Mouse (Mus musculus): ENCODE measurements around the gene Cbx3. TPM values are rescaled to one million over a fixed set of nuclear protein-coding genes. Genes with fewer than 3 reads are reported as not detected.
A peak's percentile ranks its signal among the peaks of the same experiment; 100 is the strongest.
"Not testable (repeated sequence)": the region's sequence is repeated elsewhere in the genome, so short reads cannot be mapped to it uniquely, and the experiment has no call there.

Cbx3 gene
- polyA plus RNA-seq, 1 experiment from 2014 or later = 791 TPM

DNA sequence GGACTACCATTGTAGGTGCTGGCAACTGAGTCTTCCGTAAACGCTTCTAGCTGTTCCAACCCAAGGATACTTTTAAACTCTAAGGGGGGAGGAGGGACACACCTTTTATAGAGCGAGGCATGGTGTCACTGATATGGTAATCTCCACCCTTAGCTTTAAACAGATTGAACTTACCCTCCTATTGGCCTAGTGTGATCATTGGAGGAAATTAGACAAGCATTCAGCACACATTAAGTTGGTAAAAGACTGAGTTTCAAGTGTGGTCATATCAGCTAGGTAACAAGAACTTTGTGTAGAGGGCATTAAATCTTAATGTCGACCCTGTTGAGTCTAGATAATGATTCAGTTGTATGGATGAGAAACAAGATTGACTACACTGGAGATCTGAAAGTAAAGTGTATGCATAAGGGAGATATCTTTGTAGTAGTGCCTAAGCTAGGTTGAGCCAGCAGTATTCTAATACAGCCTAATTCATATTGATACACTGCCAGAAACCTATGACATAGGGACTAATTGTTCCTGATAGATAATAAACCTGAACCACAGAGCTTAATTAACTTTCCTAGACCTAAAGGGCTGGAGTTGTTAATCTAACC is 9.1 kb downstream of the Cbx3 start:
- 89% methylated on average over 4 of the region's 4 CpGs for WGBS
- Histone ChIP-seq H3K9me3 (replicated peaks) (no peaks in the 10 kb centered on the region), H3K4me3 (no peak overlapping the region), H3K4me1 (0 out of 2 replicates have a peak, but pooled peaks cover 1% of the 10 kb centered on the region), H3K36me3 (ENCODE audit: poor library complexity, severe bottlenecking) (peaks cover 81% of the 10 kb centered on the region), H3K27ac (no peak overlapping the region), H3K27me3 (no peaks in the 10 kb centered on the region), H3K4me2 (no peak overlapping the region), H3K9ac (no peak overlapping the region)
- no peak for ATAC-seq

DNA sequence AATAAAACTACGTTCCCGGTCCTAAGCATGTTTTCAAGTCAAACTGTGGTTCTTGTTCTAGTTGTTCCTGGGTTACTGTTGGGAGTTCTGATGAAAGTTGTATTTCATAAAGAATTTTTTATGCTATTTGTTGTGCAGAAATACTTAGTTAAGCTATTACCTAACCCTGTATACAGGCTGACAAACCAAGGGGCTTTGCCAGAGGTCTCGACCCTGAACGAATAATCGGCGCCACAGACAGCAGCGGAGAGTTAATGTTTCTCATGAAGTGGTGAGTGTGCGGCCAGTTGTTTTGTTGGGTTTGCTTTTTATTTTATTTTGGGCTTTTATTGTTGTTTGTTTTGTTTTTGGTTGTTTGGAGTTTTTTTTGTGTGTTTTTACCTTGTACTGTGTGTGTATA is 11.4 kb downstream of the Cbx3 start:
- H3K4me2 ChIP-seq = no peak overlapping the region
- no peaks in the 10 kb centered on the region for H3K9me3 ChIP-seq (replicated peaks)
- ATAC-seq = no peak
- 96% methylated on average over 8 of the region's 8 CpGs for WGBS
- H3K27ac ChIP-seq = no peak overlapping the region
- peaks cover 66% of the 10 kb centered on the region for H3K36me3 ChIP-seq (ENCODE audit: poor library complexity, severe bottlenecking)
- H3K27me3 ChIP-seq = no peaks in the 10 kb centered on the region
- no peak overlapping the region for H3K9ac ChIP-seq
- no peak overlapping the region for H3K4me3 ChIP-seq
- H3K4me1 ChIP-seq = no peaks in the 10 kb centered on the region

DNA sequence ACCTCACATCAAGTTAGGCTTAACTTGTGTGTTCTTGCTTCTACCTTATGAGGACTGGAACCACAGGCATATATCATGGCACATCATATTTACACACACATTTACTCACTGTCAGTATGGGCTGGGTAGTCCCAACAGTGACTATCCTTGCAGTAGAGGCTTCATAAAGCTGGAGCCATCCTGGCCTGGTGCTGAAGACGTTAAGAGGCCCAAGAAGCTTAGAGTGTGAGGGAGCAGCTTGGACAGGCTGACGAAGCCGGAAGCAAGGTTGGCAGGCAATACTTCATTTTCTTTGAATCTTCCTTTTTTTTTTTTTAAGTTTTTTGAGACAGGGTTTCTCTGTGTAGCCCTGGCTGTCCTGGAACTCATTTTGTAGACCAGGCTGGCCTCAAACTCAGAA is 13.7 kb downstream of the Cbx3 start:
- no peak overlapping the region for H3K4me2 ChIP-seq
- H3K9ac ChIP-seq = no peak overlapping the region
- ATAC-seq = no peak
- H3K36me3 ChIP-seq (ENCODE audit: poor library complexity, severe bottlenecking) = peaks cover 48% of the 10 kb centered on the region
- WGBS = 98% methylated on average over 3 of the region's 3 CpGs
- peak overlapping the region; percentile 1; the same call in 1 of the 2 replicates for H3K27ac ChIP-seq
- H3K4me3 ChIP-seq = no peak overlapping the region
- no peaks in the 10 kb centered on the region for H3K27me3 ChIP-seq
- no peaks in the 10 kb centered on the region for H3K4me1 ChIP-seq
- peaks cover 4% of the 10 kb centered on the region; the same call in 1 of the 2 replicates for H3K9me3 ChIP-seq (replicated peaks)

DNA sequence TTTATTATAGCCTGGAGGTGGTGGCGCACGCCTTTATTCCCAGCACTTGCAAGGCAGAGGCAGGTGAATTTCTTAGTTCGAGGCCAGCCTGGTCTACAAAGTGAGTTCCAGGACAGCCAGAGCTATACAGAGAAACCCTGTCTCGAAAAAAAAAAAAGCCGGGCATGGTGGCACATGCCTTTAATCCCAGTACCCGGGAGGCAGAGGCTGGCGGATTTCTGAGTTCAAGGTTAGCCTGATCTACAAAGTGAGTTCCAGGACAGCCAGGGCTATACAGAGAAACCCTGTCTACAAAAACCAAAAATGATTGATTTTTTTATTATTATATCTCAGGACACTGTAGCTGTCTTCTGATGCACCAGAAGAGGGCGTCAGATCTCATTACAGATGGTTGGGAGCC is 14.4 kb downstream of the Cbx3 start:
- WGBS = 90% methylated on average over 8 of the region's 8 CpGs

DNA sequence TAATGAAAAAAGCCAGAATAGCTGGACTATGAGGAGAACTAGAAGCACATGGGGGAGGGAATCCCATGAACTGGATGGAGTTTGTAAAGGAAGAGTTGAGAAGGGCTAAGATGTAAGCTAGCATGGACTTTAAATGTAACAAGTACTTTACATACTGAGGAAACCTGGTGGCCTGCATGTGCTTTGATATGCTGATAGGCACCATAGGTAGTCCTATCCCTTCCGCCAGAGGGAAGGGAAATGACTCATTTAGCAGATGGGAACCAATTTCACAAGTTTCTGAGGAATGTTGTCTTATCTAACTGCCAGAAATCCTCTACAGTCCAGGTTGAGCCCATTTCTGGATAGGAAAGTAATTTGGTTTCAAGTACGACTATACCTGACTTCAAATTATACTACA is 15.5 kb downstream of the Cbx3 start:
- Histone ChIP-seq H3K27ac (no peak overlapping the region), H3K4me1 (no peaks in the 10 kb centered on the region), H3K4me2 (no peak overlapping the region), H3K9ac (no peak overlapping the region), H3K36me3 (ENCODE audit: poor library complexity, severe bottlenecking) (peaks cover 30% of the 10 kb centered on the region), H3K27me3 (no peaks in the 10 kb centered on the region), H3K9me3 (replicated peaks) (peaks cover 4% of the 10 kb centered on the region; the same call in 1 of the 2 replicates), H3K4me3 (no peak overlapping the region)
- 79% methylated on average over 2 of the region's 2 CpGs for WGBS
- no peak for ATAC-seq

More for the DNA sequence above, 14.4 kb downstream of the Cbx3 start:
- H3K27me3 ChIP-seq; H3K4me1 ChIP-seq; H3K27ac ChIP-seq; H3K4me2 ChIP-seq; ATAC-seq; H3K9me3 ChIP-seq (replicated peaks); H3K9ac ChIP-seq; H3K4me3 ChIP-seq: not testable (repeated sequence)
- peaks cover 41% of the 10 kb centered on the region for H3K36me3 ChIP-seq (ENCODE audit: poor library complexity, severe bottlenecking)

DNA sequence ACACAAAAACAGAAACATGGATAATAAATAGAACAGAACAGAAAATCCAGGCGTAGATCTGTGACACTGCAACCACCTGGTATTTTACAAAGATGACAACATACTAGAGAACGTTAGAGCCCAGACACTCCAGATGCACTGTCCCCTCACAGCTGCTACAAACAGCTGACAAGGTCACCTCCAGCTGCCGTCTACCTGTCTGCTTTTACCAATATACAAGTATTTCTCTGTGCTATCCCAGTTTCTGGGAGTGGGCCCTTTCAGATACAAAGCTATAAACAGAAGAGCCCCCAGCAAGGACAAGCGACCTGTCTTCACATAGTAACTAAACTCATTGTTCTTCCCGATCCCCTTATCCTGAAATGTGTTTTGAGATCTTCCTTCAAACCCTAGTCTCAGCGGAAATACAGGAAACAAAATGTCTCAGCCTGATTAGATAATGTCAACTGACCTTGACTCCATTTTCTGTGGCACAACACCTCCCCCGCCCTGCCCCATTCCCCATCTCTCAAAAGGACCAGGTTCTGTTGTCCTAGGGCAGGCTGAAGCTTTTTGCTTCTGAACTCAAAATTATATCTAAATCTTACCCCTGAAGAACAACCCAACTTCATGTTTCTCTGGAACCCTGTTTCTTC is 16.0 kb downstream of the Cbx3 start:
- H3K4me1 ChIP-seq = no peaks in the 10 kb centered on the region
- H3K9me3 ChIP-seq (replicated peaks) = peaks cover 4% of the 10 kb centered on the region; the same call in 1 of the 2 replicates
- no peak for ATAC-seq
- H3K4me3 ChIP-seq = no peak overlapping the region
- peaks cover 24% of the 10 kb centered on the region for H3K36me3 ChIP-seq (ENCODE audit: poor library complexity, severe bottlenecking)
- H3K27me3 ChIP-seq = no peaks in the 10 kb centered on the region
- no peak overlapping the region for H3K4me2 ChIP-seq
- 80% methylated on average over 7 of the region's 7 CpGs for WGBS
- H3K27ac ChIP-seq = no peak overlapping the region
- H3K9ac ChIP-seq = no peak overlapping the region

DNA sequence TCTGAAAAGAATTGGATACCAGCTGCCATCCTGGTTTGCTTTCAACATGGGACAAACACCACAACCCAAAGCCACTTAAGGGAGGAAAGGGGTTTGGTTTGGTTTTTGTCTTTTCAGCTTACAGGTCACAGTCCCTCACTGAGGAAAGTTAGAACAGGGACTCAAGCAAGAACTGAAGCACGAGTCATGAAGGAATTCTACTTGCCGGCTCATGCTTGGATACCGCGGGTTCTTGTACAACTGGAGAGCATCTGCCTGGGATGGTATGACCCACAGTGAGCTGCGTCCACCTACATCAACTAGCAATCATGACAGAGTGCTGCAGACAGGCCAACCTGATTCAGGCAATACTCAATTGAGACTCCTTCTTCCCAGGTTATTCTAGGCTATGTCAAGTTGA is 16.6 kb downstream of the Cbx3 start:
- Histone ChIP-seq H3K4me2 (no peak overlapping the region), H3K4me1 (no peaks in the 10 kb centered on the region), H3K4me3 (no peak overlapping the region), H3K27me3 (no peaks in the 10 kb centered on the region), H3K36me3 (ENCODE audit: poor library complexity, severe bottlenecking) (peaks cover 19% of the 10 kb centered on the region), H3K27ac (no peak overlapping the region), H3K9ac (no peak overlapping the region), H3K9me3 (replicated peaks) (peaks cover 4% of the 10 kb centered on the region; the same call in 1 of the 2 replicates)
- ATAC-seq = no peak
- WGBS = 96% methylated on average over 5 of the region's 5 CpGs

DNA sequence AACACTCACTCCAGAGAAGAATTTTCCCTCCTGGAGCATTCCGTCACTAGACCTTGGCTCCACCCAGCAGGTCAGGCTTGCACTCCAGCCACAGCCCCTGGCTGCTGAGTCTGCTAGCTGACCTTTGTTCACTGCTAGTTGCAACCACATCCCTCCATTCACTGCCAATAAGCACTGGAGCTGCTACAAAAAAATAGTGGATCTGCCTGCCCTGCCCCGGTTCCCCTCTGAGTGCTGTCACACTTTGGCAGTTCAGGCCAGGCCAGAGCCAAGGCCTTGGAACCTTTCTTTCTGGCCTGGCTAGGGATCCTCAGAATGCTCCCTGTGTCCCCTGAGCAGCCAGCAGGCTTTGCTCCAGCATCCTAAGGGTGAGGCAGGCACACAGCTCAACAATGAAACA is 19.6 kb downstream of the Cbx3 start:
- H3K27ac ChIP-seq = no peak overlapping the region
- no peak overlapping the region for H3K9ac ChIP-seq
- H3K36me3 ChIP-seq (ENCODE audit: poor library complexity, severe bottlenecking) = peaks cover under 1% of the 10 kb centered on the region; the same call in 1 of the 2 replicates
- H3K9me3 ChIP-seq (replicated peaks) = peaks cover 4% of the 10 kb centered on the region; the same call in 1 of the 2 replicates
- H3K4me1 ChIP-seq = no peaks in the 10 kb centered on the region
- no peak for ATAC-seq
- no peaks in the 10 kb centered on the region for H3K27me3 ChIP-seq
- no peak overlapping the region for H3K4me2 ChIP-seq
- H3K4me3 ChIP-seq = no peak overlapping the region
- 60% methylated on average over 2 of the region's 2 CpGs for WGBS

DNA sequence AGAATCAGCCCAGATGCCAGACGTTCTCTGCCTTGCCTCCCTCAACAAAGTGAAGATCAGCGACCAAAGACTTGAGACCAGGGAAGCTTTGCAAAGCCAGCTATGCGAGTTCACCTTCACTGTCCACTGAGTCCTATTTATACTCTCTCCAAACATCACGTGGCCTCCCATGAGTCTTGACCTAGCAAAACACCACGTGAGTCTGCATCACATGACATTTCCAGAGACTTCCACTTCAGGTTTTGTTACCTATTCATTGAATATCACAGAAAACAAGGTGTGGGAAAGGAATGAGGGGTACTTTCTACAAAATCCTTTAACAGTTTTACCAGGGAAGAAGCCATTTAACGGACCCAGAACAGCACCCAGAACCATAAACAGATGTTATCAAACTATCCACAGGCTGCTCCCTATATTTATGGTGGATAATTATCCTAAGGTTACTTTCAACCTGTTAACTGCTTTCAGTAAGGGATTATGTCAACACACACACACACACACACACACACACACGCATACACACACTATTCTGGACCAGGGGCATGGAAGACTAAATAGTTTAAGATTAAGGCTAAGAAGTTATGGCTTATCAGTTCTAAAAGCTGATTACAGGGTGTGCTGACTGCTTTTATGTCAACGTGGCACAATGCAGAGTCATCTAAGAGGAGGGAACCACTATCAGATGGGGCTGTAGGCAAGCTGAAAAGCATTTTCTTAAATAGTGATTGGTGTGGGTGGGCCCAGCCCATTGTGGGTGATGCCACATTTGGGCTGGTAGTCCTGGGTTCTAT is 27.4 kb downstream of the Cbx3 start:
- no peaks in the 10 kb centered on the region for H3K36me3 ChIP-seq (ENCODE audit: poor library complexity, severe bottlenecking)
- H3K27me3 ChIP-seq = no peaks in the 10 kb centered on the region
- H3K9ac ChIP-seq = no peak overlapping the region
- H3K4me1 ChIP-seq = no peaks in the 10 kb centered on the region
- no peaks in the 10 kb centered on the region for H3K9me3 ChIP-seq (replicated peaks)
- H3K4me3 ChIP-seq = no peak overlapping the region
- WGBS = 85% methylated on average over 8 of the region's 8 CpGs
- H3K4me2 ChIP-seq = no peak overlapping the region
- ATAC-seq = no peak
- H3K27ac ChIP-seq = no peak overlapping the region

DNA sequence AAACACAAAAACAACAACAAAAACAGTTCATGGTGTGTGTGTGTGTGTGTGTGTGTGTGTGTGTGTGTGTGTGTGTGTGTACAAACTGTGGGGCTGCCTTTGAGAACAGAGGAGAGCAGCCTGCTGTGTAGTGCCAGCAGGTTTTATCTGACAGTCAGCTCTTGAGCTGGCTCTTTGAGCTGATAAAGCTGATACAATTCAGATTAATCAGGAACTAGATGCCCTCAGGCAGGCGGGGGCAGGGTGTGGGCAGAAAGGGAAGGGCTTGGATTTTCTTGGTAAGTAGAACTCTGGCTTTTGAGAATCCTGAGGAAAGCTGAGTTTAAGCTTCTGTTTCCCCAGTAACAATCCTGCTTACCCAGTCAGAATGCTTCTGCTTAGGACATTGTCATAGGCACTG is 35.5 kb downstream of the Cbx3 start:
- Histone ChIP-seq H3K36me3 (ENCODE audit: poor library complexity, severe bottlenecking) (no peaks in the 10 kb centered on the region), H3K9ac (no peak overlapping the region), H3K27ac (no peak overlapping the region), H3K4me2 (no peak overlapping the region), H3K27me3 (no peaks in the 10 kb centered on the region), H3K4me1 (no peaks in the 10 kb centered on the region), H3K9me3 (replicated peaks) (no peaks in the 10 kb centered on the region), H3K4me3 (no peak overlapping the region)
- WGBS = 50% methylated on average over 1 of the region's 1 CpGs
- ATAC-seq = no peak

DNA sequence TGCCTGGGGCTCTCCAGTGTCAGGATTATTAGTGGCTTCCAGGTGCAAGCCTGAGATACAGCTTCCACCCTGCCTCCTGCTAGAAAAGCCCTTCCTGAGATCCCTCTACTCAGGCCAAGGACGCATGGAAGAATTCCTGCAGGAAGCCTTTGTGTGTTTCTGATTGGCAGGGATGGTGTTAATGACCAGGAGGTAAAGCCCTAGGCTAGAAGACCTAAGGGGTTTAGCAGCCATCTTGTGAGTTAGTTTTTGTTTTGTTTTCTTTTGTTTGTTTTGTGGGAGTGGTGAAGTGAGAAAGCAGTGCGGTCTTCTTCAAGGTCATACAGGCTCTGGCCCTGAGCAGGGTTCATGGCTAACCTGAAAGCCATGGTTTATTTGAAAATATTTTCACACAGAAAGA is 37.4 kb downstream of the Cbx3 start:
- Histone ChIP-seq H3K4me3 (no peak overlapping the region), H3K27ac (no peak overlapping the region), H3K9ac (no peak overlapping the region), H3K36me3 (ENCODE audit: poor library complexity, severe bottlenecking) (no peaks in the 10 kb centered on the region), H3K9me3 (replicated peaks) (no peaks in the 10 kb centered on the region), H3K4me1 (no peaks in the 10 kb centered on the region), H3K27me3 (no peaks in the 10 kb centered on the region), H3K4me2 (no peak overlapping the region)
- whole genome bisulfite sequencing = 47% methylated on average over 2 of the region's 2 CpGs
- no peak for ATAC-seq
